Mouse (Mus musculus): ENCODE results near the gene Cdk12.

Gene Cdk12

GRCm38 (mm10) chr11:98318421-98319116, 115.7 kb downstream of the Cdk12 start:
- no peak for DNase-seq

- DNase-seq: no peak
Observed at GRCm38 (mm10) chr11:98319120-98319519, 116.3 kb downstream of the Cdk12 start.

GRCm38 (mm10) chr11:98319544-98319943, 116.7 kb downstream of the Cdk12 start:
- no peak for DNase-seq

- no peak for DNase-seq
Observed at GRCm38 (mm10) chr11:98319944-98320343, 117.1 kb downstream of the Cdk12 start.

- no peak for DNase-seq
Observed at GRCm38 (mm10) chr11:98320381-98320780, 117.5 kb downstream of the Cdk12 start.

GRCm38 (mm10) chr11:98320806-98321676, 118.2 kb downstream of the Cdk12 start:
- no peak for DNase-seq

GRCm38 (mm10) chr11:98321677-98322003, 118.8 kb downstream of the Cdk12 start:
- no peak for DNase-seq

GRCm38 (mm10) chr11:98322159-98322558, 119.3 kb downstream of the Cdk12 start:
- no peak for DNase-seq

- DNase-seq: no peak
Observed at GRCm38 (mm10) chr11:98323136-98323866, 120.4 kb downstream of the Cdk12 start.

GRCm38 (mm10) chr11:98323933-98324332, 121.1 kb downstream of the Cdk12 start:
- DNase-seq: no peak

- no peak for DNase-seq
Observed at GRCm38 (mm10) chr11:98325191-98325820, 122.4 kb downstream of the Cdk12 start.

GRCm38 (mm10) chr11:98325821-98326218, 123.0 kb downstream of the Cdk12 start:
- DNase-seq: peak; percentile 28

GRCm38 (mm10) chr11:98326741-98327135, 123.9 kb downstream of the Cdk12 start:
- peak; percentile 19 for DNase-seq

GRCm38 (mm10) chr11:98327136-98328030, 124.5 kb downstream of the Cdk12 start:
- peak; percentile 41 for DNase-seq

- no peak for DNase-seq
Observed at GRCm38 (mm10) chr11:98328031-98328370, 125.1 kb downstream of the Cdk12 start.
